ENCODE assay signal across 9 mouse cellular contexts in the genomic region with DNA sequence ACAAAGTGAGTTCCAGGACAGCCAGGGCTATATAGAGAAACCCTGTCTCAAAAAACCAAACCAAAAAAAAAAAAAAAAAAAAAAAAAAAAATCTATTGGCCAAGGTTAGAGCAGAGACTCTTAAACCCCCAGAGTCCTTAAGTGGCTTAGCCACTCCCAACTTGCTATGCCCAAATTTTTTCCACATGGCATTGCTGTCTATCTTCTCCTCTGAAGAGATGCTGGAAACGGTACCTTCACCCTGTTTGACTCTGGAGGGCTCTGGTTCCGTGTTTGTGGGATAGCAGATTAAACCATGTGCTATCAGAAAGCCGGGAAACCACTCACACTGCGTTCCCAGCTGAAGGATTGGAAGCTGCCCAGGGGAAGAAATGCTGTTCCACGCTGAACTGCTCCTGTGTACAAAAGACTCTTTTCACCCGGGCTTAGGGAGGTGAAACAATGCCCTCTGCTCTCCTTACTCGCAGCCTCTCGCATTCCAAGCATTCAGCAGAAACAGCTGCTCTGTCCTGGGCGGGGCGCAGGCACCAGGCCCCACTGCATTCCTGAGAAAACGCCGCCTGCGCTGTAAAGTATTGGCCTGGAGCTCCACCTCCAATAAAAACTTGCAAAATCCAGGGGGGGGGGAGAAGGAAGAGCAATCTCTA.
A peak's percentile ranks its signal among the peaks of the same experiment; 100 is the strongest.
DNase-seq lines count a peak whose midpoint lies in the region; ATAC-seq and TF ChIP-seq lines count a peak whose summit lies in the region.
"Had no signal": no experiment of that assay in that cellular context is flagged by ENCODE, and none has a peak within 500 bp of the region (broad histone marks: within the 10 kb centered on the region; RNA-seq: fewer than 3 reads in every experiment).

No protein-coding gene starts in this region.

- peak overlapping the region; percentile 56; the same call in 1 of the 2 replicates for H3K9ac ChIP-seq in hindbrain, embryonic 12.5 days
- peak overlapping the region; percentile 59 for H3K9ac ChIP-seq in lung, embryonic 16.5 days (ENCODE audit: low read length)

- peak overlapping the region; percentile 67 for H3K4me3 ChIP-seq in E14TG2a.4 (replicated peaks; ENCODE audit: low read length)
- H3K4me3 ChIP-seq in hindbrain, embryonic 12.5 days: peak overlapping the region; percentile 38
- peak overlapping the region; percentile 57 for H3K4me3 ChIP-seq in lung, embryonic 16.5 days (ENCODE audit: low read length)

- H3K4me2 ChIP-seq in hindbrain, embryonic 12.5 days (replicated peaks): peak overlapping the region; percentile 60
- H3K4me2 ChIP-seq in lung, embryonic 16.5 days (ENCODE audit: low read depth, low read length): peak overlapping the region; percentile 64

- no peaks in the 10 kb centered on the region for H3K27me3 ChIP-seq in E14TG2a.4 (ENCODE audit: insufficient read depth, low read length)
- H3K27me3 ChIP-seq in hindbrain, embryonic 12.5 days: no peaks in the 10 kb centered on the region
- no peaks in the 10 kb centered on the region for H3K27me3 ChIP-seq in lung, embryonic 16.5 days (ENCODE audit: control insufficient read depth, insufficient read depth, low read depth, low read length)

- TF ChIP-seq CTCF in E14TG2a.4 (conservative IDR thresholded peaks at IDR 0.05; ENCODE audit: low read length): no peak

- ATAC-seq in hindbrain, embryonic 12.5 days (ENCODE audit: low FRiP score): peak; percentile 86
- ATAC-seq in lung, embryonic 16.5 days (ENCODE audit: low read depth): peak; percentile 97

- peaks cover 18% of the 10 kb centered on the region for H3K4me1 ChIP-seq in E14TG2a.4 (replicated peaks; ENCODE audit: low read depth, low read length)
- peaks cover 25% of the 10 kb centered on the region for H3K4me1 ChIP-seq in hindbrain, embryonic 12.5 days
- 0 out of 2 replicates have a peak, but pooled peaks cover 3% of the 10 kb centered on the region for H3K4me1 ChIP-seq in lung, embryonic 16.5 days (replicated peaks; ENCODE audit: control insufficient read depth, insufficient read depth, low read length)

- no peaks in the 10 kb centered on the region for H3K9me3 ChIP-seq in E14TG2a.4 (ENCODE audit: low read length)
- H3K9me3 ChIP-seq in hindbrain, embryonic 12.5 days (replicated peaks): no peaks in the 10 kb centered on the region
- H3K9me3 ChIP-seq in lung, embryonic 16.5 days (ENCODE audit: control insufficient read depth, low read length): no peaks in the 10 kb centered on the region
- H3K9me3 ChIP-seq: G1E had no signal

- H3K36me3 ChIP-seq in E14TG2a.4 (ENCODE audit: insufficient read depth, low read length): no peaks in the 10 kb centered on the region
- H3K36me3 ChIP-seq in hindbrain, embryonic 12.5 days: no peaks in the 10 kb centered on the region
- no peaks in the 10 kb centered on the region for H3K36me3 ChIP-seq in lung, embryonic 16.5 days (ENCODE audit: control insufficient read depth, insufficient read depth, low read length)

- peak overlapping the region; percentile 78 for H3K27ac ChIP-seq in hindbrain, embryonic 12.5 days
- peak overlapping the region; percentile 94 for H3K27ac ChIP-seq in lung, embryonic 16.5 days (ENCODE audit: low read length)

- peak; percentile 49 for DNase-seq in cerebellum, adult 8-10 months
- peak; percentile 17 to 24 for DNase-seq in frontal cortex, postnatal 10 days (ENCODE audit: low spot score in 2 of 2)
- peak; percentile 78 for DNase-seq in layer of hippocampus, adult 9-11 months
- DNase-seq in right cerebral cortex, adult 18-20 months: peak; percentile 64
- no peak for DNase-seq in thymus, postnatal 36 days

- 0% methylated on average over 13 of the region's 13 CpGs for WGBS in hindbrain, embryonic 12.5 days
- under 1% methylated on average over 13 of the region's 13 CpGs for WGBS in lung, embryonic 16.5 days

Comparison
In these comparisons a context has a peak if more than half of its experiments do, and no peak if none do; other contexts are left out.
1. DNase-seq: peak in cerebellum, adult 8-10 months (single experiment), frontal cortex, postnatal 10 days (2 of 2), layer of hippocampus, adult 9-11 months (single experiment) and right cerebral cortex, adult 18-20 months (single experiment); none in thymus, postnatal 36 days (0 of 2).
2. Peak in every context shown above with its lines, with median percentiles within 50 percentile points of each other: H3K4me3 ChIP-seq.